Mouse (Mus musculus): ENCODE measurements around the gene Bcas1. TPM values are rescaled to one million over a fixed set of nuclear protein-coding genes. Genes with fewer than 3 reads are reported as not detected.

Bcas1 gene
- polyA plus RNA-seq, 1 experiment from 2014 or later: 33.0 TPM

DNA sequence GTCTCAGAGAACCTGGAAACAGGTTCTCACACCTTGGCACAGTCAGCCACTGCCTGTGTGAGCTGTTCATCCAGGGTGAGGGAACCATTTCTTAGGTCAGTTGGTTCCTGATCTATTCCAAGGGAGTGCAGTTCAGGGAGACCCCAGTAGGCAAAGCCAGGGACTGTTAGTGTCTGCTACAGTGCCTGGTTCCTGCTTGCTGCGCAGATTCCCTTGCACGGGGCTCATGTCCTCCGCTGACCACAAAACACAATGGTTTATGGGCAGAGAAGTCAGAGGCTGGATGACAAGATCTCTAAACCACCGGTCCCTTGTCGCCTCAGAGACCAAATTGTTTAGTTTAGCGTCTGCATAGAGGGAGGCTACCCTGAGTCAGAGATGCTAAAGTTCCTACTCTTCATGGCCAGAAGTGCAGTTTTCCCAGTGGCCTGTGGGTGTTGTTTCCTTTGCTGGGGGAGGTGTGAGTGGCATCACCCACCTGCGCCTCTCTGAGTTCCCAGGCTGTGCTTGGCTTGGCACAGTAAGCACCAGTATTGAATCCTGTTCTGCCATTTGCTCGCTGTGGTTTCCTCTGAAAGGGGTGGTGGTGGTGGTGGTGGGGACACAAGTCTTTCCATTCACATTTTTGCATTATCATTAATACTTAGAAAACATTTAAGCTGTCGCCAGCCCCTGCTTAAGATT, 120.9 kb downstream of the Bcas1 start:
- no peak overlapping the region for H3K27ac ChIP-seq (replicated peaks)
- no peak overlapping the region for H3K9ac ChIP-seq (ENCODE audit: low read length)
- H3K27me3 ChIP-seq (ENCODE audit: control insufficient read depth, insufficient read depth, low read length): no peaks in the 10 kb centered on the region
- DNase-seq (ENCODE audit: low spot score) (no peak), ATAC-seq (ENCODE audit: low FRiP score, low TSS enrichment) (no peak)
- H3K36me3 ChIP-seq (ENCODE audit: control insufficient read depth, insufficient read depth, low read length): no peaks in the 10 kb centered on the region
- no peak overlapping the region for H3K4me3 ChIP-seq (ENCODE audit: low read depth, low read length)
- no peaks in the 10 kb centered on the region for H3K4me1 ChIP-seq (replicated peaks; ENCODE audit: control insufficient read depth, insufficient read depth)
- TF ChIP-seq EP300 (optimal IDR thresholded peaks at IDR 0.05): no peak
- no peak for TF ChIP-seq CTCF (IDR thresholded peaks at IDR 0.05; ENCODE audit: low read depth)
- H3K9me3 ChIP-seq (ENCODE audit: control insufficient read depth, low read length): no peaks in the 10 kb centered on the region
- 72% methylated on average over 9 of the region's 9 CpGs for WGBS
- H3K4me2 ChIP-seq (replicated peaks; ENCODE audit: low read depth): no peak overlapping the region

- Histone ChIP-seq H3K36me3 (ENCODE audit: control insufficient read depth, insufficient read depth, low read length) (no peaks in the 10 kb centered on the region), H3K4me2 (replicated peaks; ENCODE audit: low read depth) (no peak overlapping the region), H3K4me3 (ENCODE audit: low read depth, low read length) (no peak overlapping the region), H3K9ac (ENCODE audit: low read length) (no peak overlapping the region), H3K27ac (replicated peaks) (no peak overlapping the region), H3K9me3 (ENCODE audit: control insufficient read depth, low read length) (no peaks in the 10 kb centered on the region), H3K4me1 (replicated peaks; ENCODE audit: control insufficient read depth, insufficient read depth) (no peaks in the 10 kb centered on the region), H3K27me3 (ENCODE audit: control insufficient read depth, insufficient read depth, low read length) (no peaks in the 10 kb centered on the region)
- ATAC-seq (ENCODE audit: low FRiP score, low TSS enrichment): no peak
- DNase-seq (ENCODE audit: low spot score): no peak
- WGBS: 76% methylated on average over 12 of the region's 12 CpGs
- TF ChIP-seq EP300 (optimal IDR thresholded peaks at IDR 0.05) (no peak), CTCF (IDR thresholded peaks at IDR 0.05; ENCODE audit: low read depth) (no peak)
Measured at GRCm38 (mm10) chr2:170304766-170305165, 122.9 kb downstream of the Bcas1 start.

DNA sequence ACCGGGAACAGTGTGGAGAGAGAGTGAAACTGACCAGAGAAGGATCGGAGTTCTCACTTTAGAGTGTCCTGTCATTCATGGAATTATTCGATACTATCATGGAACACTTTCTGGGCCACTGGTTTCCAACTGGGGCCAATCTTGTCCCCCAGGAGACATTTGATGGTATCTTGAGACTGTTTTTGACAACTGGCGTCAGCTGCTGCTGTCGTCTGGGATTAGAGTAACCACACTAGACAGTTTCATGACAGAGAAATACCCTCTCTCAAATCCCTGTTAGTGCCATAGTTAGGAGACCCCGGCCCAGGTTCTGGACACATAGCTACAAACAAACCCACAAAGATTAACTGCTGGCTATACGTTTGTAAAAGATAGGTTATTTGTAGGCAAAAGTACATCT, 124.0 kb downstream of the Bcas1 start:
- ATAC-seq (ENCODE audit: low FRiP score, low TSS enrichment) (no peak), DNase-seq (ENCODE audit: low spot score) (no peak)
- no peak overlapping the region for H3K4me3 ChIP-seq (ENCODE audit: low read depth, low read length)
- TF ChIP-seq EP300 (optimal IDR thresholded peaks at IDR 0.05) (no peak), CTCF (IDR thresholded peaks at IDR 0.05; ENCODE audit: low read depth) (no peak)
- 88% methylated on average over 7 of the region's 7 CpGs for WGBS
- no peaks in the 10 kb centered on the region for H3K36me3 ChIP-seq (ENCODE audit: control insufficient read depth, insufficient read depth, low read length)
- H3K27me3 ChIP-seq (ENCODE audit: control insufficient read depth, insufficient read depth, low read length): no peaks in the 10 kb centered on the region
- H3K9ac ChIP-seq (ENCODE audit: low read length): no peak overlapping the region
- no peaks in the 10 kb centered on the region for H3K9me3 ChIP-seq (ENCODE audit: control insufficient read depth, low read length)
- H3K4me1 ChIP-seq (replicated peaks; ENCODE audit: control insufficient read depth, insufficient read depth): no peaks in the 10 kb centered on the region
- no peak overlapping the region for H3K4me2 ChIP-seq (replicated peaks; ENCODE audit: low read depth)
- H3K27ac ChIP-seq (replicated peaks): no peak overlapping the region

- TF ChIP-seq CTCF (IDR thresholded peaks at IDR 0.05; ENCODE audit: low read depth) (peak; percentile 31), EP300 (optimal IDR thresholded peaks at IDR 0.05) (no peak)
- 76% methylated on average over 8 of the region's 8 CpGs for WGBS
Measured at GRCm38 (mm10) chr2:170302825-170303224, 124.8 kb downstream of the Bcas1 start.

More at GRCm38 (mm10) chr2:170302825-170303224, 124.8 kb downstream of the Bcas1 start:
- Histone ChIP-seq H3K4me1 (replicated peaks; ENCODE audit: control insufficient read depth, insufficient read depth) (no peaks in the 10 kb centered on the region), H3K4me2 (replicated peaks; ENCODE audit: low read depth) (no peak overlapping the region), H3K9ac (ENCODE audit: low read length) (no peak overlapping the region), H3K27me3 (ENCODE audit: control insufficient read depth, insufficient read depth, low read length) (no peaks in the 10 kb centered on the region), H3K36me3 (ENCODE audit: control insufficient read depth, insufficient read depth, low read length) (no peaks in the 10 kb centered on the region), H3K9me3 (ENCODE audit: control insufficient read depth, low read length) (no peaks in the 10 kb centered on the region), H3K4me3 (ENCODE audit: low read depth, low read length) (no peak overlapping the region), H3K27ac (replicated peaks) (no peak overlapping the region)
- DNase-seq (ENCODE audit: low spot score): no peak
- no peak for ATAC-seq (ENCODE audit: low FRiP score, low TSS enrichment)

Other genes starting within 250 kb of the Bcas1 start
- gene Pfdn4, start 68.6 kb upstream of the Bcas1 start, polyA plus RNA-seq (2015; fragmentation: Nextera tagmentation; extraction: Ambion mirVana): 55.6 and 61.8 TPM in 2 replicates
- not detected in 2 replicates for gene Cyp24a1, start 69.3 kb upstream of the Bcas1 start, polyA plus RNA-seq (2015; fragmentation: Nextera tagmentation; extraction: Ambion mirVana)
- not detected in 2 replicates for gene 4930470P17Rik, start 174.2 kb upstream of the Bcas1 start, polyA plus RNA-seq (2015; fragmentation: Nextera tagmentation; extraction: Ambion mirVana)